Mouse (Mus musculus) NIH3T3 (cell line): ENCODE results near the gene Slc25a22.

Experiments
- DNase-seq: peaks from one replicate; pipeline ENCODE4 v3.0.0-alpha.2; 2012; ENCODE audit warnings: low read depth

Gene Slc25a22

DNA sequence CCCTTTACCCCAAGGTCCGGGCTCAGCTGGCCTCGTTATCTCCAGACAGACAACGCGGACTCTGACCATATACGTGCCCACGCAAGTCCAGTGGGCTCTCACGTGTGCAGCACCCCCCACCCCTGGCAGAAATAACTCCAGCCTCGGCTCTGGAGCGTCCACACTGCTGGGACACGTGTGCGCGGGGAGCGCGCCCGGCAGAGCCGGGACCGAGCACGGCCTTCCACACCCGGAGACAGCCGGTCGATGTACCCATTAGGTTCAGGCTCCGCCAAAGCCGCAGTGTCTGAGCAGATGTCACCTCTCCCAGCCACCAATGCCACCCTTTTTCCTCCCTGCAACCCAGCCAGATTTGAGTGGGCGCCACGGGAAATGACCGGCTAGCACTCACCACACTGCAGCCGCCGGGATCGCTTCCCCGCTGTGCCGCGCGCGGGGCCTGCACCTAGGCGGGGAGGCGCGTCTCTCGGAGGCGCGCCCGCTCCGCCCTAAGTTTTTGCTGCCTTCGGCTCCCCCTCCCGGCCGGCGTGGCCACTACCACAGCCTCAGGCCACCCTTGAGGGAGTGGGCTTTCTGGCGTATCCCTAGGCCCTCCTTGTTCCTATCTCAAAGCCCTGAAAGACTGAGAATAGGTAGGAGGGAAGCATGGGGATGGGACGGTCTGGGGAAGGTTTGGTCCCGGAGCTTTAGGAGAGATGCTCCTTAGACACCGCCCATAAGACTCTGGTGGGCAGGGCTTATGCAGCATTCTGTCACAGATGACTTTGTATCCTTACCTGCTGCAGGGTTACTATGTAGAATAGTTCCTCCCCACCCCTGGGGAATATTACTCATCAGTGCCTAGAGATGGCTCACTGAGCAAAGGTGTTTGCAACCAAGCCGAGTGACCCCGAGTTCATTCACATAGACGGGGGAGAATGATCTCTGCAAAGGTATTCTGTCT is at the start of gene Slc25a22:
Slc25a22 (minus strand) TSS at position 715 of the 943 bp plus-strand sequence.
- DNase-seq = peak; percentile 86

DNA sequence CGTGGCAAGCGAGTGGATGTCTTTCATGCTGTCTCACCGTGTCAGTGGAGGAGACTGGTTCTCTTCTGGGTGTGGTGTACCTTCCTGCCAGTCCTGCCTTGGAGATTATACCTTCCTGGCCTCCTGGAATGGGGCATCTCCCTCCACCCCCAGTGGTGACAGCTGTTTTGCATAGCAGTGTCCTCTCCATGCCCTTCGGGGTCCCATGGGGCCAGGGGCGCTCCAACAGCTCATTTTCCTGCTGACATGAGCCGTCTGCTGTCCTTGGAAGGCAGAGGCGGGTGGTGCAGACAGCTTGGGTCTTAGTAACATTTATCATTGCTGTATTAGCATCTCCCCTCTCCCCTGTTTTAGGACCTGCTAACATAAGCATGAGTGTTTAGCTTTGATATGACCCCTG is 49.4 kb upstream of the Slc25a22 start:
- no peak for DNase-seq

DNA sequence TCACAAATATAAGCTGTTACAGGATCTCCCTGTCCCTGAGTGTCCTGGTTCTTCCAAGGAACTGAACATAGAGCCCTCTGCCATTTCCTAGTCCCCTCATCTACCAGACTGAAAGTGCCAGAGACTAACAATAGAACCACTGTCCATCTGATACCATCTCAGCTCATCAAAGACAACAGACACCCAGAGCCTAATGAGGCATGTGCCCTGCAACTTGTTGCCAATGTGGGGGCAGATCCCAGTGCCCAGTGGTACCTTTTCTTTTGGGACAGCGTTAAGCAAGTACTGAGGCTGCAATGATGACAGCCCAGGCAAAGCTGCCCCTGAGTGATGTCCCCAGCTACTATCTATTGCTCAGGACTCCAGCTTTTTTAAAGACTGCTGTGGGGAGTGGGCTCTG is 48.5 kb upstream of the Slc25a22 start:
- no peak for DNase-seq

DNA sequence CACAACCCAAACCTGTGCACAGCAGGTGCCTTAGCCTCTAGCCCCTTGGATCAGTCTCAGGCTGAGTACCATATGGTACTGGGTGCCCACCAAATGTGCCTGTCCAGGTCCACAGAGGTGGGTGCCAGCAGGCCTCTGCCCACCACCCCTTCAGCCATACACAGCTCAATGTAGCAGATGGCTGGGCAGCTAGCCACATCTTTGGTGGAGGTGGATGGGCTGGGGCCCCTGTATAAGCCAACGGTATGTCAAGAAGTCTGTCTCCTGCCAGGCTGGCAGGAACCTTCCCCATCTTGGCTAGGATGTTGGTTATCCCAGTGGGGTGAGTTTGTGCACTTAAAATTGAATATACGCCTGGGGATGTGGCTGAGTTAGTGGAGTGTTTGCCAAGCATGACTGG is 47.9 kb upstream of the Slc25a22 start:
- DNase-seq = no peak

DNA sequence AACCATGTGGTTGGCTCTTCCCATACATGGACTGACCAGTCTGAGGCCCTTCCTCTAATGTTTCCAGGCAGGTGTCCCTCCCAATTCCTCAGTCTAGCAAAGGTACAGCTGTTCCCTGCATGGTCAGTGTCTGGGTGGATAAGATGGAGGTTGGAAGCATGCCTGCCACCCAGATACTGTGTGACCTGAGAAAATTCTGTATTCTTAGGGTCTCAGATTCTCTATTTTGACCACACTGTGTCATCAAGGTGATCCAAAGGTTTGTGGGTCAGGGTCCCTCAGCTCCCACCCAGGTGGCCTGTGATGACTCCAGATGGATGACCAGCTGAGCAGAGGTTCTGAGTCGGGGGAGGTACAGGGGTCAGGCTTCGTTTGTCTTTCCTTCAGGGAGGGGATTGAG is 47.5 kb upstream of the Slc25a22 start:
- DNase-seq = no peak

DNA sequence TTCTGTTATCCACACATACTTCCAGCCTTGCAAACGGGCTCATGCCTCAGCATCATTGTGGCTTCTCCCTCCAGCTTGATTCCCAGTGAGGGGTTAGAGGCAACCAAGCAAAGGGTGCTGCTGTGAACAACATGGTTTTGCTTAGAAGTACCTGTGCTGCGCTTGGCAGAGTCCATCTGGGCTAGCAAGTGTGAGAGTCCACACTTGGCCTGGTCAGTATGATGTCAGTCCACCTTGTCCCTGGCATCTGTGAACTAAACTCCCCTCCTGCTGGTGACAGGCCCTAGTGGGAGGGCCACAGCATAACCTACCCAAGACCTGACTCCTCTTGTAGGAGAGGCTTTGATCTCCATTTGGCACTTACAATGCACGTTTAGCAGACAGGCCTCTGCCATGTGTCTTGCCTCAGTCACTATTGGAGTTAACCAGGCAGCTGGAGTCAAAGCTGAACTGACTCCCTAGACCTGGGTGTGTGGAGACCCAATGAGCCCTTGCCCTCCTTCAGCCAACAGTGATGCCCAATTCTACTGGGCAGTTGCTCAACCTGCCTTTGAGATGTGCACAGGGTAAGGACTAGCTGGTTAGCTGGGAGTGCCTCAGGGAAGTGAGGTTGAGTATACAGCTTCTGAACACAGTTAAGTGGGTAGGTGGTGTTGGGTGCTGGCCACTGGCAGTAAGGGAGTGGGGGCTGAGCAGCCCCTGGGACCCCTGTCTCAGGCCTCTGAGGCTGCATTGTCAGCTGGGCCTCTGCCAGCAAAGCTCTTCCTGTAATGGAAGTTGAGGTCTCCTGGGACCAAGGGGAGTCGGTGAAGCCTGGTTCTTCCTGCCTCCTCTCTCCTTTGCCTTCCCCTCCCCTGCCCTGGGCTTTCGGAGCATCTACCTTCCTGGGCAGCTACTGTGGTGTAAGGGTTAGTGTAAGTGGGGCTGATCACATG is 46.8 kb upstream of the Slc25a22 start:
- no peak for DNase-seq

DNA sequence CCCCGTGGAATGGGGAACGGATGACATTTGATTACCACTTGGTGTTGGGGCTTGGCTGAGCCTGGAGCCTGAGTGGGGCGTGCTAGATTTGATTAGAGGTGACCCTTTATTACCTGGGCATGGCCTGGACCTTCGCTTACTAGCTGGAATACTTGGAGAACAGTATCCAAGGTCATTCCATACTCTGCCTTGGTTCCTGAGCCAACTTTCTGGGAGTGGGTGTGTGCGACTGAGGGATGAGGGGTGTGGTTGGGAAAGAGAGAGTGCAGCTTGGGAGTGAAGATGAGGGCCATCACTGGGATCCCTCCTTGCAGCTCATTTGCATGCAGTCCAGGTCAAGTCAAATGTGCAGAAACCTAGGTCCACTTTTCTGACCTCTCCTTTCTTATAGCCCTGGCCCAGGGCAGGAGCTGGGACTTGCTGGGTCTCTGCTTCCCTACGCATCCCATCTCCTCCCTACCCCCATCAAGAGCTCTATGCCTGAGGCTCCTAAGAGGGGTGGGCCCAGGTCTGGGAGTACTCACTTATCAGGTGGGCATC is 45.5 kb upstream of the Slc25a22 start:
- no peak for DNase-seq

DNA sequence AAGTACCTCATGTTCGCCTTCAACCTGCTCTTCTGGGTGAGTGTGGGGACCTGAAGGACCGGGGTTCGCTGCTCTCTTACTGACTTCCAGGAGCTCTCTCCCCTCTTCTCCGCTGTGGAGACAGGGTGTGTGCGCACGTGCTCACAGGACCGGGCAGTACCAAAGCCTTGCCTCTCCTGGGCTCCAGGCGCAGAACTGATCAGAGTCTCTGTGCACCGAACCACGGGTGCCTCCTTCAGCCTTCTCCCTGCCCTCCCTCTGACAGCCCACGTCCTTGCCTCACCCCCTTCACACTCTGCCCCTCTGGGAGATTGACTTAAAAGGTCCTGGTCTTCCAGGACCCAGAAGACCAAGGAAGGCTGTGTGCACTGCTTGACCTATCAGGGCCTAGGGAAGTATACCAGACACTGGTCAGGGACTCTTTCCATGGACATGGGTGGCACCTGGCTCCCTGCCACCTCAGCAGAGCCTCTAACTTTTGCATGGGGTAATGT is 44.9 kb upstream of the Slc25a22 start:
- DNase-seq = no peak

DNA sequence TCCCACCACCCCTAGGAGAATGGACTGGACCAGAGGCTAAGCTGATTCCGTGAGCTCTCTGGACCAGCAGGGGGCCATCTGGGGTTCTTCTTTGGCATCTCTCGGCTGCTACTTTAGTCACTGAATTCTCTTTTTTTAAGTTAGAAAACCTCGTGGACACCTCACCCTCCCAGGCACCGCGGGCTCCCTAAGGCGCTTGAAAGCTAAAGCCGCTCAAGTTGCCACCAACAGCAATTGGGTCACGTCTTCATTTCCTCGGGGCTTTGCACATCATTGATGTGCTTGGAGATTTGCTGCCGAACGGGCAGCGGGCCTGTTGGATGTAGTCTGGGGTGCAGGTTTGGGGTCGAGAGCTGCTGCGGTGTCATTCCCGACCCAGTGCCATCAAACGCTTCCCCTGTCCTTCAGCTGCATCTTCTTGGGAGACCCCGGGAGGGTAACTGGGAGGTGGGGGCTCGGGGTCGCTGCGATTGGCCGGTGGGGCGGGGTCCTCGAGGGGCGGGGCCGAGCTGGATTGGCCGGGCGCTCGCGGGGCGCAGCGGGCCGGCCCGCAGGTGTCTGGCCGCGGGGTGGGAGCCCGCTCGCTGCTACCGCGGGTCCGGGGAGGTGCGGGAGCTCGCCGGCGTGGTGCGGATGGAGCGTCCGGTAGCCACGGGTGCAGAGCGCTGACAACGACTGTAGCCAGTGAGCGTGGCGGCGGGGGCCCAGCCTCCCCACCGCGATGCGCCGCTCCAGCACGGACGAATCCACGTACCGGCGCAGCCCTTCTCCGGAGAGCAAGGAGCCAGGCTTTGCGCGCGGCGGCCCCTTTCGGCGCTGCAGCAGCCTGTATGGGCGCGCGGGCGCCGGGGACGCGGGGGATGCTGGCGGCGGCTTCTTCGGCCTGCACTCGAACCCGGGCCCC is 44.1 kb upstream of the Slc25a22 start:
- DNase-seq = no peak

DNA sequence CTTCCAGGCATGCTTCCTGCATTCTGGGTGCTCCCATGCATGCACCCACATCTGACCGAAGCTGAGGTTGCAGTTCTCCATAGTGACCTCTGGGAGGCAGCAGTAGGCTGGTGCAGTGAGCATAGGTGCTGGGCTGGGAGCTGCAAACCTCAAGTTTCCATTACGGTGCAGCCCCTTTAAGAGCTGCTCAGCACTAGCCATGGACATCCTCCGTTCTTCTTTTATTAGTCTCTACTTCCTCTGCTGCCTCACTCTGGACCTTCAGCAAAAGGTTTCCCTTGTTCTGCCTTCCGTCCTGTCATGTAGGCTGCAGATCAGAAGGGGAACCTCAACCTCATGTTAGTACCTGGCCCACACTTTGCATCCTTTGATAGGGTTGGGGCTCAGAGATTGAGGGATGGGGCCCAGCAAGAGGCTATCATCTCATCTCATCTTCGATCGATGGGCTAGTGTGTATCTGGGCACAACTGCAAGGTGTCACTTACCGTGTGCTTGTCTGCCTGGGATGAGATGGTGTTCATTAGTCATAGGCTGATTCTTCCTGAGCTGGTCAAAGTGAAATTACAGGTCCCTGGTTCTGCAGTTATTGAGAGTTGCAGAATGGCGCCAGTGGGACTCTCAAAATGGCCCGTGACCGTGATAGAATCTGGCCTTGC is 43.3 kb upstream of the Slc25a22 start:
- peak; percentile 77 for DNase-seq

DNA sequence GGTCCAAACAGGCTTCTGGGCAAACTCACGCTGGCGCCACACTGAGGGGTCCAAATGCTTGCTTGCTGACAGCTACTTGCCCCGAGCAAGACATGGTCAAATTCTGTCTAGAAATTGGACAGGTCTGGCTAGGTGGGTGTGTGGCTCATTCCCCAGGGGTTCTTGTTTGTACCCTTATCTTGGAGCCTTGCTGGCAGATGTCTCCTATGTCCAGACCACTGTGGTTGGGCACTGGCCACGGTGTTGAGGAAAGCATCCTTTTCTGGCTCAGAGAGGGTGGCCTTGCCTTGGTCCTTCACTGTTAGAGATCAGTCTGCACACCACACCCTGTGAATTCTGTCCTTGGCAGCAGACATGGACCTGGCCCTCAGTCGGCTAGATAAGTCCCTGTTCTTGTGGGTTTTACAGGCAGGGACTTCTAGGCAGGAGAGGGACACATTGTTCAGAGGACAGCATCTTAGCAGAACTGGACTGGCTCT is 40.6 kb upstream of the Slc25a22 start:
- DNase-seq = no peak

DNA sequence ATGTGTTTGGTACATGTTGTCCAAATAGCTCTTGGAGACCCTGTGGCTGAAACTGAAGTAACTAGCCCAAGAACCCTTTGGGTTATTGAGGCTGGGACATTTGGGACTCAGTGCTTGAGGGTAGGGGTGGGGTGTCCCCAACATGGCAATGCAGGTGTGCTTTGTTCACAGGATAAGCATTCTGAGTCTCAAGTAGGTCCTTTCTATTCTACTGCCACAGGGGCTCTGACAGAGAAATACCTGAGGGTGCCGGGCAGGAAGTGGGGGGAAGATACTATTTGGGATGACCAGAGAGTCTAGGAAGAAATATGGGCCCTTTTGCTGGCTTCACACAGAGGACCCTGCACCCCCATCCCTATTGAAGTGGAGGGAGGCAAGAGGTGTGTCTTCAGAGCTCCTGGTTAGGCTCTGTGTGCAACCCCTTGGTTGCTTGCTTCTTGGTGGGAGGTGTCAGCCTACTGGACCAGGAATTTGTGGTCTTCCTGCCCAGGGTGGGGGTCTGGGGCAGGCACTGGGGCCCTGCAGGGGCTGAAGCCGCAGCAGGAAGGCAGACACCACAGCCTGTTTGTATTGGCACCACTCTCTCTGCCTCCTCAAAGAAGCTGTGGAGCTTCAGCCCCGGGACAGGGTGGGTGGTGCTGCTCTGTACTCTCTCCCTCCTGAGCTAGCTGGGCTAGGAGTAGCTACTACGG is 40.0 kb upstream of the Slc25a22 start:
- DNase-seq = peak; percentile 52

DNA sequence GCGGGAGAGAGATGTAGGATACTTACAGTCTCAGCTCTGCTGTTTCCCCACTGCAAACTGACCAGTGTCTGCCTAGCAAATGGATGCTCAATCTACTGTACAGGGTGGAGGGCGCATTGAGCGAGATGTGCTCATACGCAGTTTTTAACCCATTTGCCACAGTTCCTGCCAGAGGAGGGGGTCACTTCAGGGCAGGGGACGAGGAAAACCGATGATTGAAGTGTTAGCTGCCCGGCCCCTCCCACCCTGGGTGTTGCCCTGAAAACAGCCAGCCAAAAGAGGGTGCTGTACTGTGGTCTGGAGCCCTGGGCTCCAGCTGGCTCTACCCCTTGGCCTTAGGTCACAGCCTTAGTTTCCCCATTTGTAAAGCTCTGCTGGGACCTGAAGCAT is 39.3 kb upstream of the Slc25a22 start:
- peak; percentile 76 for DNase-seq

DNA sequence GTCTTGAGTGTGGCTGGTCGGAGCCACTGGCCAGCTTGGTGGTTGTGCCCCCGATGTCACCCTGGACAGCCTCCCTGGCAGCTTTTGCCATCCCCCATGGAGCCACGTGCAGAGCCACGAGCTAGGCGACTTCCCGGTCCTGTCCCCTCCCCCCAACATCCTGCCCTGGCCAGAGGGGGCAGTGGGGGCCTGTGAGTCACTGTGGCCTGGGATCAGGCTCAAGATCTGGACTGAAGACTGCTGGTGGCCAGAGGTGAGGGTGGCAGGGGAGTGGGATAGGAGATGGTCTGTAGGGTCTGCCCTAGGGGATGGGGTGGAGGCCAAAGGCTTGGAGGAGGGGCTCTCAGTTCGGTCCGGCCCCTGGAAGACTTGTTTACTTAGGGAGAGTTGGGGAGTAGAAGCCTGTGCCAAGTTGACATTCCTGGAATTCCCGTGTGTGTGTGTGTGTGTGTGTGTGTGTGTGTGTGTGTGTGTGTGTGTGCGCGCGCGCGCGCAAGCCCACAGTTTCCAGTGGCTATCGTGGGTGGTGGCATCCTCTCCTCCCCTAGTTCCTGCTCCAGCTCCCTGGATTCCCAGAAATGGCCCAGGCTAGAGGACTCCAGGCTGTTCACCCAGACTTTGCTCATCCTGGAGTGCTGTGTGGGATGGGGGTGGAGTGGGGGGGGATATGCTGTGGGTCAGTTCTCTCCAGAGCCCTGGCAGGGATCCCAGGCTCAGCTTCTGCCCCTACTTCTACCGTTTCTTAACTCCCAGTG is 38.7 kb upstream of the Slc25a22 start:
- peak; percentile 91 for DNase-seq

DNA sequence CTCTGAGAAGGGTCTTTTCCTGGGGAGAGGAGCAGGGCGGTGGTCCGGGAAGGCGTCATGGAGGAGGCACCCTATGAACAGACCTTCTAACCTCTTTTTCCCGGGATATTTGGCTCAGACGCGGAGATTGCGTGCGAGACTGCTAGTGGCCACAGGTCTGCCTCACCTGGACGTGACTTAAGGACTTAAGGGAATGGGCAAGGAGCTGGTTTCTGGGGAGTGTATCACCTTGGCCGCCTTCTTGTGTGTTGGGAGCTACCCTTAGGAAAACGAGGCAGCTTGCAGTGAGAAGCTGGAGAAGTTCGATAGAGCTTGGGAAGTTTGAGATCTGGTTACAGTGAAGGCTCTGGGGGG is 38.1 kb upstream of the Slc25a22 start:
- peak; percentile 33 for DNase-seq

DNA sequence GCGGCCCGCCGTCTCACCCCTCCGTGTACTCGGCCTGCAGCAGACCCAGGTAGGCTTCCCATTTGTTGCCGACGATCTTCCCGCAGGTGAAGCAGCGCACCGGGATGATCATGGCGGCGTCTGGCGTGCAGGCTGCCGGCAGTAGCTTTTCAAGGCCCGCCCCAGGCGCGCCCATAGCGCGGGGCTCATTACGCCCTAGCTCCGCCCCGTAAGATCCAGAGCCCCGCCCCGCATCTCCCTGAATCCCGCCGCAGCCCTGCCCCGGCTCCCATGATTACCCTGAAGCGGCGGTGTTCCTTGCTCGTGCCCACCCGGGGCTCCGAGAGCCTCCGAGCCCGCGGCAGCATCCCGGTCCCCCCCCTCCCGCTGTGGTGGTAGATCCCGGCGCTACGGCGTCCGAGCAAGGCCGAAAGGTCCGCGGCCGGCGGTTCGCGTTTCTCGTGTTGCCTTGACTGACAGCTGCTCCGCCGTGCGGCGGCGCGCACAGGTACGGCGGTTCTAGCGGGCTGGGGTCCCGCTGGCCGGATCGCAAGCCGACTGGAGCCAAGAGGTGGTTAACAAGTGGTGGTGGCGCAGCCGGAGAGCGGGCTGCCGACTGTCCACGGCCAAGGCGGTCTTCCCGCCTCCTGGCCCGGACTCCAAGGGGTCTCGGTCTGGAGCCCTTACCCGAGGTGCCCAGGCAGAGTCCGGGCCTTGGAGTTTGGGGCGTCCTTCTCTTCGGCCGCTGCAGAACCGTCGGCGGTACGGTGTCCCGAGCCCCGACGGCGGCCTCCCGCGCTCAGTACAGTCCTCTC is 37.5 kb upstream of the Slc25a22 start, which contains the start of the genes Polr2l and Tspan4:
Polr2l (minus strand) TSS at position 122 of the 794 bp plus-strand sequence.
Tspan4 (plus strand) TSS at position 230 of the 794 bp plus-strand sequence.
- DNase-seq = peak; percentile 88

DNA sequence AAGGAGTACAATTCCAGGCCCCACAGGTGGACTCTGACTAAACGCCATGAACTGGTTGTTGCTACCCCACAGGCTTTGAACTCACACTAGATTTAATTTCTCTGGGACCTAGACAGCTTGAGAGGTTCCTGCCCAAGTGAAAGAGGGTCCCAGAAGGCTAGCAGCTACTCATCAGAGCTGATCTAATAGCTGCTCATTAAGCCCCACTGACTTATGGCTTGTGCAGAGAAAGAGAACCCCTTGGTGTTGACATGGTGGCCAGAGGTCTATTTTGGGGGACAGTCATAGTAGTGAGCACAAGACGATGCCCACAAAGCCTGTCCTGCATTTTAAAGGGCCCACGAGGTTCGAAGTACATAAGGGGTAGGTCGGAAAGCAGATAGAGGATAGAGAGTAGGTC is 36.5 kb upstream of the Slc25a22 start:
- DNase-seq = no peak

DNA sequence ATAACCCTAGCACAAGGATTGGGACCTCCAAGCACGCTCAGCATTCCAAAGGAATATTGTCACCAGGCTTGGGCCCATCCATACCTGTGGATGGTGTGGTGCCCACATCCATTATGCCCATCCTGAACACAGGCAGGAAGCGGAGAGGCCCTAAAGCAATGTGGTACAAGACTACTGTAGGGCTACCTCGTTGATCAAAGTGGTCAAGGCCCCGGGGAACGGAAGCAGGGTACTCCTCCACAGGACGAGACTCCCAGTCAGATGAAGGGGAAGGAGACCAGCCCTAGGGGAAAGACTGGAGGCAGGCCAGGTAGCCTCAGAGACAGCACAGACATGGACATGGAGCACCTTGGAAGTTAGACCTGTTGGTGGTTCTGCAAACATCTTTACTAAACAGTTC is 35.1 kb upstream of the Slc25a22 start:
- DNase-seq = no peak
